Mouse (Mus musculus) thymus, adult 2 months (tissue): ENCODE data around the gene Glis3.

ENCODE experiments used
- CTCF ChIP-seq: fragments of 200-500 bp; IDR thresholded peaks from 2 replicates; pipeline ENCODE4 v1.5.1; 2012; ENCODE audit warnings: mild to moderate bottlenecking, control low read depth, low read length, moderate library complexity, borderline replicate concordance; ENCODE audit not compliant: control insufficient read depth, poor library complexity, insufficient read depth; ENCODE audit errors: extremely low read depth
- POLR2A ChIP-seq: fragments of 200-500 bp; IDR thresholded peaks from 2 replicates; pipeline ENCODE4 v1.6.1; 2012; ENCODE audit warnings: mild to moderate bottlenecking, low read length, control low read depth, moderate library complexity; ENCODE audit not compliant: control insufficient read depth, poor library complexity, insufficient read depth; ENCODE audit errors: extremely low read depth

DNA sequence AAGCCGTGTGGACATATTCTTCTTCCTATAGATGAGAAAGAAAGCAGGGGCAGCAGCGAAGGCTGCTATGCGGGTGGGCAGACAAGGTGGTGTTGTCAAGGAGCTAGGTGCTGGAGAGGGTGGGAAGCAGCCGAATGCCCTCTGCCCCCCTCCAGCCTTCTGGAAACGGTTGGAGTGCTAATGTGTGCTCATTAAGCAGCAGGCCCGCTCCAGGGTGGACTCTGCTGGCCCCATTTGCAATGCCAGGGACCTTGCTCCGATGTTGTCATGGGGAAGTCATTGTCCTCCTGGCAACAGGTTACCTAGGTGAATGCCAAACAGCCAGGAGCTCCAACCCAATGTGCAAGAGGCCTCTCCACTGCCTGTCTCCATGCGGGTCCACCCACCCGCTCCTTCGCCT, 42.0 kb upstream of the Glis3 start:
- TF ChIP-seq CTCF = no peak
- TF ChIP-seq POLR2A = no peak
